Mouse (Mus musculus) forebrain, embryonic 16.5 days (tissue): Measurements from ENCODE around the gene Asphd2. TPM values are rescaled to one million over a fixed set of nuclear protein-coding genes. Genes with fewer than 3 reads are reported as not detected.

Source experiments
- polyA plus RNA-seq: library from polyadenylated mRNA; unstranded; fragments of >200 nt; fragmentation: Nextera tagmentation; extraction: Ambion mirVana; gene quantifications from 2 replicates; pipeline ENCODE4 v1.2.1, GENCODE M21; 2015

Gene Asphd2
- polyA plus RNA-seq, 1 experiment from 2014 or later: 41.1 TPM

Other genes with a start within 250 kb of the Asphd2 start
- 0.75 and 1.4 TPM in 2 replicates for gene Cryba4, start 142.3 kb downstream of the Asphd2 start, polyA plus RNA-seq
- gene Crybb1, start 139.1 kb downstream of the Asphd2 start, polyA plus RNA-seq: 4.6 and 5.8 TPM in 2 replicates
- gene Tpst2, start 118.2 kb downstream of the Asphd2 start, polyA plus RNA-seq: 27.9 and 30.2 TPM in 2 replicates
- 34.7 and 36.7 TPM in 2 replicates for gene Tfip11, start 68.5 kb downstream of the Asphd2 start, polyA plus RNA-seq
- 52.6 and 62.5 TPM in 2 replicates for gene Srrd, start 51.8 kb downstream of the Asphd2 start, polyA plus RNA-seq
- gene Hps4, start 51.8 kb downstream of the Asphd2 start, polyA plus RNA-seq: 30.1 and 37.6 TPM in 2 replicates
- 0.09 and 0.17 TPM in 2 replicates for gene Gm6583, start 38.8 kb downstream of the Asphd2 start, polyA plus RNA-seq
- 0.43 and 1.3 TPM in 2 replicates for gene Gm6588, start 54.6 kb upstream of the Asphd2 start, polyA plus RNA-seq
- gene Sez6l, start 182.3 kb upstream of the Asphd2 start, polyA plus RNA-seq: 32.2 and 41.9 TPM in 2 replicates